Comparison of ENCODE assay signal across 8 mouse cellular contexts in genomic region chr9:107297658-107298057, GRCm38 (mm10). TPM values are rescaled to one million over a fixed set of nuclear protein-coding genes. Genes with fewer than 3 reads are reported as not detected.
DNase-seq lines count a peak whose midpoint lies in the region; ATAC-seq and TF ChIP-seq lines count a peak whose summit lies in the region.

No protein-coding gene starts in this region.

- peaks cover 12% of the 10 kb centered on the region; the same call in 1 of the 2 replicates for H3K4me1 ChIP-seq in lung, embryonic 14.5 days (ENCODE audit: insufficient read depth)
- peaks cover 3% of the 10 kb centered on the region; the same call in 1 of the 2 replicates for H3K4me1 ChIP-seq in forebrain, embryonic 11.5 days (replicated peaks; ENCODE audit: control insufficient read depth, insufficient read depth, low read length)
- H3K4me1 ChIP-seq in limb, embryonic 12.5 days (replicated peaks): peaks cover 12% of the 10 kb centered on the region
- peaks cover 25% of the 10 kb centered on the region for H3K4me1 ChIP-seq in neural tube, embryonic 15.5 days

- no peak for DNase-seq in lung, embryonic 14.5 days
- no peak for DNase-seq in lung, postnatal 25 days (ENCODE audit: low spot score)
- no peak for DNase-seq in forebrain, embryonic 11.5 days (ENCODE audit: low spot score)
- DNase-seq in right cerebral cortex, adult 2 months (ENCODE audit: low spot score in 2 of 2): no peak
- no peak for DNase-seq in embryo, embryonic 10.5 days (ENCODE audit: low spot score)
- no peak for DNase-seq in gastrocnemius, postnatal 14 days

- H3K4me2 ChIP-seq in lung, embryonic 14.5 days: peak overlapping the region; percentile 98
- H3K4me2 ChIP-seq in forebrain, embryonic 11.5 days (ENCODE audit: low read depth, low read length, severe bottlenecking): peak overlapping the region; percentile 11; the same call in 1 of the 2 replicates
- peak overlapping the region; percentile 91 for H3K4me2 ChIP-seq in limb, embryonic 12.5 days
- peak overlapping the region; percentile 92 for H3K4me2 ChIP-seq in neural tube, embryonic 15.5 days

- no peaks in the 10 kb centered on the region for H3K27me3 ChIP-seq in lung, embryonic 14.5 days (ENCODE audit: insufficient read depth, low read length)
- H3K27me3 ChIP-seq in forebrain, embryonic 11.5 days (ENCODE audit: control insufficient read depth, insufficient read depth, low read length): peaks cover 2% of the 10 kb centered on the region; the same call in 1 of the 2 replicates
- peaks cover 7% of the 10 kb centered on the region for H3K27me3 ChIP-seq in limb, embryonic 12.5 days
- peaks cover 12% of the 10 kb centered on the region; the same call in 1 of the 2 replicates for H3K27me3 ChIP-seq in neural tube, embryonic 15.5 days (replicated peaks)

- H3K9me3 ChIP-seq in lung, embryonic 14.5 days (ENCODE audit: low read depth, low read length): no peaks in the 10 kb centered on the region
- H3K9me3 ChIP-seq in forebrain, embryonic 11.5 days (ENCODE audit: control insufficient read depth, low read length): no peaks in the 10 kb centered on the region
- no peaks in the 10 kb centered on the region for H3K9me3 ChIP-seq in limb, embryonic 12.5 days
- no peaks in the 10 kb centered on the region for H3K9me3 ChIP-seq in neural tube, embryonic 15.5 days (replicated peaks)

- peak overlapping the region; percentile 70 for H3K9ac ChIP-seq in lung, embryonic 14.5 days
- no peak overlapping the region for H3K9ac ChIP-seq in forebrain, embryonic 11.5 days (ENCODE audit: low read length)
- H3K9ac ChIP-seq in limb, embryonic 12.5 days (replicated peaks): no peak overlapping the region
- peak overlapping the region; percentile 73; the same call in 1 of the 2 replicates for H3K9ac ChIP-seq in neural tube, embryonic 15.5 days (replicated peaks)

- H3K4me3 ChIP-seq in lung, embryonic 14.5 days (ENCODE audit: low read depth, low read length): peak overlapping the region; percentile 62
- peak overlapping the region; percentile 64 for H3K4me3 ChIP-seq in forebrain, embryonic 11.5 days (ENCODE audit: low read depth, low read length)
- H3K4me3 ChIP-seq in limb, embryonic 12.5 days (replicated peaks): peak overlapping the region; percentile 68
- peak overlapping the region; percentile 56 for H3K4me3 ChIP-seq in neural tube, embryonic 15.5 days (replicated peaks)

- peak overlapping the region; percentile 9; the same call in 1 of the 2 replicates for H3K27ac ChIP-seq in lung, embryonic 14.5 days (ENCODE audit: low read depth)
- no peak overlapping the region for H3K27ac ChIP-seq in forebrain, embryonic 11.5 days (ENCODE audit: low read depth, low read length)
- no peak overlapping the region for H3K27ac ChIP-seq in limb, embryonic 12.5 days
- H3K27ac ChIP-seq in neural tube, embryonic 15.5 days (replicated peaks): no peak overlapping the region

- H3K36me3 ChIP-seq in lung, embryonic 14.5 days (ENCODE audit: insufficient read depth): peaks cover 23% of the 10 kb centered on the region
- no peaks in the 10 kb centered on the region for H3K36me3 ChIP-seq in forebrain, embryonic 11.5 days (ENCODE audit: control insufficient read depth, insufficient read depth, low read length)
- H3K36me3 ChIP-seq in limb, embryonic 12.5 days: peaks cover 25% of the 10 kb centered on the region
- peaks cover 23% of the 10 kb centered on the region for H3K36me3 ChIP-seq in neural tube, embryonic 15.5 days

- ATAC-seq in lung, embryonic 14.5 days (ENCODE audit: insufficient read depth): no peak
- no peak for ATAC-seq in forebrain, embryonic 11.5 days (replicated peaks; ENCODE audit: low FRiP score)
- ATAC-seq in limb, embryonic 12.5 days (ENCODE audit: insufficient number of reproducible peaks, insufficient read depth, low FRiP score, low TSS enrichment, low read depth): no peak
- ATAC-seq in neural tube, embryonic 15.5 days (ENCODE audit: low FRiP score): no peak

- intact Hi-C loops in gastrocnemius, postnatal 14 days (cut with DNase I; ENCODE audit: low total_unique reads): no loop called here

- no peak for TF ChIP-seq CTCF in lung, embryonic 14.5 days (IDR thresholded peaks at IDR 0.05; ENCODE audit: low read depth)

- 69% methylated on average over 4 of the region's 4 CpGs for WGBS in lung, embryonic 14.5 days
- WGBS in forebrain, embryonic 11.5 days: 90% methylated on average over 4 of the region's 4 CpGs
- 94% methylated on average over 4 of the region's 4 CpGs for WGBS in limb, embryonic 12.5 days
- whole genome bisulfite sequencing in neural tube, embryonic 15.5 days: 90% methylated on average over 4 of the region's 4 CpGs

RNA-seq across cellular contexts. Expression of gene Cish, which starts 1.8 kb away (rescaled TPM):
- 8.5 and 9.2 TPM in 2 replicates for polyA plus RNA-seq in lung, embryonic 14.5 days (2014; fragmentation: Nextera tagmentation; extraction: Ambion mirVana)
- polyA plus RNA-seq in forebrain, embryonic 11.5 days (2014; fragmentation: Nextera tagmentation; extraction: Ambion mirVana): 6.5 and 7.4 TPM in 2 replicates
- 4.2 and 8.1 TPM in 2 replicates for polyA plus RNA-seq in limb, embryonic 12.5 days (2016; fragmentation: Nextera tagmentation; extraction: Ambion mirVana)
- polyA plus RNA-seq in neural tube, embryonic 15.5 days (2015; fragmentation: Nextera tagmentation; extraction: Ambion mirVana): 12.6 and 15.5 TPM in 2 replicates
- 10 to 100 TPM; 17.2 to 23.8 TPM for total RNA-seq in gastrocnemius, postnatal 14 days (2021)

RNA-seq across cellular contexts. Expression of gene Mapkapk3, which starts 8.0 kb away (rescaled TPM):
- 7.8 and 8.3 TPM in 2 replicates for polyA plus RNA-seq in lung, embryonic 14.5 days (2014; fragmentation: Nextera tagmentation; extraction: Ambion mirVana)
- polyA plus RNA-seq in forebrain, embryonic 11.5 days (2014; fragmentation: Nextera tagmentation; extraction: Ambion mirVana): 3.2 and 4.9 TPM in 2 replicates
- polyA plus RNA-seq in limb, embryonic 12.5 days (2016; fragmentation: Nextera tagmentation; extraction: Ambion mirVana): 5.5 and 6.7 TPM in 2 replicates
- 2.2 and 9.4 TPM in 2 replicates for polyA plus RNA-seq in neural tube, embryonic 15.5 days (2015; fragmentation: Nextera tagmentation; extraction: Ambion mirVana)
- 10 to 100 TPM; 14.6 to 15.9 TPM for total RNA-seq in gastrocnemius, postnatal 14 days (2021)

RNA-seq across cellular contexts. Expression of gene Hemk1, which starts 40.5 kb away (rescaled TPM):
- polyA plus RNA-seq in lung, embryonic 14.5 days (2014; fragmentation: Nextera tagmentation; extraction: Ambion mirVana): 9.8 and 11.3 TPM in 2 replicates
- 11.2 and 13.8 TPM in 2 replicates for polyA plus RNA-seq in forebrain, embryonic 11.5 days (2014; fragmentation: Nextera tagmentation; extraction: Ambion mirVana)
- 10.6 and 11.6 TPM in 2 replicates for polyA plus RNA-seq in limb, embryonic 12.5 days (2016; fragmentation: Nextera tagmentation; extraction: Ambion mirVana)
- polyA plus RNA-seq in neural tube, embryonic 15.5 days (2015; fragmentation: Nextera tagmentation; extraction: Ambion mirVana): 16.3 and 18.2 TPM in 2 replicates
- total RNA-seq in gastrocnemius, postnatal 14 days (2021): 10 to 100 TPM; 12.0 to 13.2 TPM

RNA-seq across cellular contexts. Expression of gene 6430571L13Rik, which starts 42.7 kb away (rescaled TPM):
- polyA plus RNA-seq in lung, embryonic 14.5 days (2014; fragmentation: Nextera tagmentation; extraction: Ambion mirVana): 0.27 and 0.28 TPM in 2 replicates
- polyA plus RNA-seq in forebrain, embryonic 11.5 days (2014; fragmentation: Nextera tagmentation; extraction: Ambion mirVana): 1.3 and 1.6 TPM in 2 replicates
- polyA plus RNA-seq in limb, embryonic 12.5 days (2016; fragmentation: Nextera tagmentation; extraction: Ambion mirVana): 0.81 and 1.4 TPM in 2 replicates
- 7.8 and 9.1 TPM in 2 replicates for polyA plus RNA-seq in neural tube, embryonic 15.5 days (2015; fragmentation: Nextera tagmentation; extraction: Ambion mirVana)
- 10 to 100 TPM; 41.9 to 49.8 TPM for total RNA-seq in gastrocnemius, postnatal 14 days (2021)

Comparison
In these comparisons a context has a peak if more than half of its experiments do, and no peak if none do; other contexts are left out.
1. H3K4me2 ChIP-seq: peak in every context shown above with its lines; median percentile 98 in lung, embryonic 14.5 days; 92 in neural tube, embryonic 15.5 days; 91 in limb, embryonic 12.5 days; 11 in forebrain, embryonic 11.5 days.
2. H3K9ac ChIP-seq: peak in lung, embryonic 14.5 days (single experiment) and neural tube, embryonic 15.5 days (single experiment); none in forebrain, embryonic 11.5 days (single experiment) and limb, embryonic 12.5 days (single experiment).
3. Peak in every context shown above with its lines, with median percentiles within 50 percentile points of each other: H3K4me3 ChIP-seq.